Mouse (Mus musculus): ENCODE data around the gene Olfr890.
"Not testable (repeated sequence)": the region's sequence is repeated elsewhere in the genome, so short reads cannot be mapped to it uniquely, and the experiment has no call there.

Olfr890 gene

DNA sequence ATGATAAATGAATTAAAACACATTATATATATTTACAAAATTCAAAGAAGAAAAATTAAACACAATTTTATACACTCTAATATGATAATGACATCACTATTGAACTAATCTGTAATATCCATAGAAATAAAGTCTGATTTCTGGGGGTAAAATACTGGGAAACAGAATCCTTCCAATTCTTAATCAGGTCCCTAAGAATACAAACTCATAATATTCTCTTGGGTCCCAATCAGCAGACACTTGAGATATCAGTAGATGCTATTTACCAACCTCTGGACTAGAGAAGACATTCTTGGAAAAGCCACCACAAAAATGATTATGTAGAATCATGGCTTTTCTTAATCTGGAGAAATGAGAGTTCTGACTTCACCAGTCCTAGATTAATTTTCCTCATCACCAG, at the start of gene Olfr890:
Gene Olfr890 (plus strand): TSS at position 301 of the 400 bp plus-strand sequence.
- DNase-seq: no peak

DNA sequence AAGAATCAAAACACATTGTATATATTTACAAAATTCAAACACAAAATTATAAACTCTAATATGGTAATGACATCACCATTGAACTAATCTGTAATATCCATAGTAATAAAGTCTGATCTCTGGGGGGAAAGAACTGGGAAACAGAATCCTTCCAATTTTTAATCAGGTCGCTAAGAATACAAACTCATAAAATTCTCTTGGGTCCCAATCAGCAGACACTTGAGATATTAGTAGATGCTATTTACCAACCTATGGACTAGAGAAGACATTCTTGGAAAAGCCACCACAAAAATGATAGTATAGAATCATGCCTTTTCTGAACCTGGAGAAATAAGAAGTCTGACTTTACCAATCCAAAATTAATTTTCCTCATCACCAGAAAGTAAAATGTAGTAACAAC, 34.5 kb upstream of the Olfr890 start, which contains the start of gene Olfr888:
Gene Olfr888 (plus strand): TSS at position 301 of the 400 bp plus-strand sequence.
- no peak for DNase-seq

DNA sequence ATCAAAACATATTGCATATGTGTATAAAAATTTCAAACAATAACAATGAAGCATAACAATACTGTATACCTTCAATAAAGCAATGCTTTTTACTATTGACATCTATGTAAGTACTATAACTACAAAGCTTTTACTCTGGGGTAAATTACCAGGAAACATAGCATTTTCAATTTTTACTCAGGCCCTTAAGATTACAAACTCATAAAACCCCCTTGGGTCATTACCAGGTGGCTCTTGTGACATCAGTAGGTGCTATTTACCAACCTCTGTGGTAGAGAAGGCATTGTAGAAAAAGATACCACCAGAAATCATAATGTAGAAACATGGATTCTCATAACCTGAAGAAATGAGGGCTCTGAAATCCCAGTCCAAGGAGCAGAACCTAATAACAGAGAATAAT, 27.4 kb upstream of the Olfr890 start, which contains the start of gene Olfr889:
Gene Olfr889 (plus strand): TSS at position 301 of the 400 bp plus-strand sequence.
- no peak for DNase-seq

DNA sequence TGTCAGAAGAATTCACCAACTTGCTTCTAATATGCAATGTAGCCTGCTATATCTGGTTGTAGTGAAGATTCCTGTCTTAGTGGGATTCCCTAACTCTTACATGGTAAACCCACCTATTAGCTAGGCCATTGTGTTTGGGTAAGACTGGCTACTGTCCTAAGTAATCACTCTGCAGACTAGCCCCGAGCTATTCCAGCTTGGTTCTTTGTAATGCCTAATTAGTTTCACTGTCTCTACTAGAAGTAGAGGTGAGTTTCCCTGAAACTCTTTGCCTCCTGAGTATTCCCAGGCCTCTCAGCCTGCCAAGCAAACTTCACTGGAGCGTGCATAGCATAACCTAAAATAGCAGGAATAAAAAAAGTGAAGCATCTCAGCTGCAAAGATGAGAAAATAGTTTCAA, 26.0 kb downstream of the Olfr890 start:
- DNase-seq: not testable (repeated sequence)

DNA sequence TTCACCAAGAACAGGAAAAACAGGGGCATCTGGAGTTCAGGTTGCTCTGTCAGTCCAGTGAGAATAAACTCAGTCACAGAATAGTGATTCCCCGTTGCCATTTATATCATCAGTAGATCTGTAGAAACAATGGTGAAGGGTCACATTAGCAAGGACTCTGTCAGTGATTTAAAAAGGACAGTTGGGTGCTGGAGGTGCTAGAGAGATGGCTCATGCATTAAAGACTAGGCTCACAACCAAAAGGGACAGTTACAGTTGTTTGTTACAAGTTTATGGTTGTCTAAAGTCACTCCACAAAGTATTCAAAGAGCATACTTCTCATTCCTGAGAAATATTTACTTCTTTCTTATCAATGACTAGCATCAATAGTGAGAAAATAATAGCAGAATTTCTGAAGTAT, 38.4 kb downstream of the Olfr890 start, which contains the start of gene Olfr891:
Gene Olfr891 (minus strand): TSS at position 101 of the 400 bp plus-strand sequence.
- DNase-seq: no peak
